Mouse (Mus musculus) spleen, adult 2 months (tissue): ENCODE results near the gene 4930470P17Rik.

ENCODE experiments used
- CTCF ChIP-seq: fragments of 200-500 bp; IDR thresholded peaks from 2 replicates; pipeline ENCODE4 v1.5.1; 2011; ENCODE audit warnings: mild to moderate bottlenecking, inconsistent platforms; ENCODE audit not compliant: insufficient read depth, insufficient read length, insufficient replicate concordance; ENCODE audit errors: extremely low read depth
- POLR2A ChIP-seq: fragments of 200-500 bp; IDR thresholded peaks from 2 replicates; pipeline ENCODE4 v1.6.1; 2011; ENCODE audit warnings: low read depth, low read length, inconsistent platforms

- TF ChIP-seq CTCF (no peak), POLR2A (no peak)
Measured at GRCm38 (mm10) chr2:170534803-170535174, 67.0 kb downstream of the 4930470P17Rik start.
